Mouse (Mus musculus): ENCODE results near the gene Sos1.

DNA sequence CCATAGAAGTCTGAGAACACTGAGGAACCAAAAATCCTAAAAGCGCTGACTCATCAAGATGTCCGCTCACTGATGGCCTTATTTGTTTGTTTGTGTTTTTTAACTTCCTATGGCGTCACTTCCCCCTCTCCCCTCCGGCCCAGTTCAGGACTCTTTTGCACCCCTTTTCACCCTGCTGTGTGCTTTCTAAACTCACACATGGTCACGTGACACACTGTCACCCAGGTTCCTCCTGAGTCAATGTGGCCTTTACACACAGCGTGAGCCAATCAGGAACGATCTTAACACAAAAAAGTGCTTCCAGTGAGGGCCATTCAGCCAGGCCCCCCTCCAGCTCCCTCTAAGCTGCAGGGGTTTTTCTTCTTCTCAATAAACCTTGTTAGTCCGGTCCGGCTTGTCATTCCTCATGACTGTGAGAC lies 16.9 kb upstream of the Sos1 start:
- TF ChIP-seq MAX (IDR thresholded peaks at IDR 0.05): no peak
- TF ChIP-seq USF1 (IDR thresholded peaks at IDR 0.05; ENCODE audit: low read depth): no peak
- TF ChIP-seq MYOG (IDR thresholded peaks at IDR 0.05; ENCODE audit: control insufficient read depth, extremely low read depth, insufficient read length): no peak
- TF ChIP-seq CTCF (IDR thresholded peaks at IDR 0.05; ENCODE audit: control insufficient read depth, insufficient read depth, insufficient read length): no peak
- no peak for TF ChIP-seq CEBPB (IDR thresholded peaks at IDR 0.05; ENCODE audit: low read depth)
